Mouse (Mus musculus): Measurements from ENCODE around the gene Ntpcr. TPM values are rescaled to one million over a fixed set of nuclear protein-coding genes. Genes with fewer than 3 reads are reported as not detected.

Ntpcr gene
- polyA plus RNA-seq, 1 experiment from 2014 or later = 32.2 TPM

DNA sequence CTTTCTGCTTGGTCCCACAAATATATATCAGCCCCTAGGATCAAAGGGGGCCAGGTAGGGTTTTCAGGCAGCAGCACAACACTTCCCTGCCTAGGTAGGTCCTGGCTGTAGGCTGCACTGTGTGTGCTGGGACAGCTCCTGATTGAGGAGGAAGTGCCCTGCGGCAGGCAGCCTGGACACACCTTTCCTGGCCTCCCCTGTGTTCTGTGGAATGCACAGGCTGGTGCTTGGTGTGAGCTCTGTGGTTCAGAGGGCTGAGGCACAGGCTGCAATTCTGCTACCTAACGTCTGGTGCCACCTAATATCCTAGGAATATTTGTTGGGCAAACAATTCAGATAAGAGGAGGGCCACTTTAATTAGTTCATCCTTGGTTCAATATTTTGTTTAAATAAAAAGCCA lies 12.1 kb downstream of the Ntpcr start:
- Histone ChIP-seq H3K4me1 (replicated peaks; ENCODE audit: control insufficient read depth, insufficient read depth) (no peaks in the 10 kb centered on the region), H3K4me2 (replicated peaks; ENCODE audit: low read depth) (no peak overlapping the region), H3K27me3 (ENCODE audit: control insufficient read depth, insufficient read depth, low read length) (no peaks in the 10 kb centered on the region), H3K9ac (ENCODE audit: low read length) (no peak overlapping the region), H3K9me3 (ENCODE audit: control insufficient read depth, low read length) (no peaks in the 10 kb centered on the region), H3K4me3 (ENCODE audit: low read depth, low read length) (no peak overlapping the region), H3K36me3 (ENCODE audit: control insufficient read depth, insufficient read depth, low read length) (0 out of 2 replicates have a peak, but pooled peaks cover 3% of the 10 kb centered on the region), H3K27ac (replicated peaks) (no peak overlapping the region)
- WGBS = 30% methylated on average over 2 of the region's 2 CpGs
- TF ChIP-seq EP300 (optimal IDR thresholded peaks at IDR 0.05) (no peak), CTCF (IDR thresholded peaks at IDR 0.05; ENCODE audit: low read depth) (0 out of 2 replicates have a peak, but pooled peaks have one; percentile 3)
- peak; percentile 77 for DNase-seq (ENCODE audit: low spot score)
- peak; percentile 95 for ATAC-seq (ENCODE audit: low FRiP score, low TSS enrichment)

- Histone ChIP-seq H3K4me3 (ENCODE audit: low read depth, low read length) (no peak overlapping the region), H3K27me3 (ENCODE audit: control insufficient read depth, insufficient read depth, low read length) (no peaks in the 10 kb centered on the region), H3K27ac (replicated peaks) (no peak overlapping the region), H3K36me3 (ENCODE audit: control insufficient read depth, insufficient read depth, low read length) (0 out of 2 replicates have a peak, but pooled peaks cover 3% of the 10 kb centered on the region), H3K4me1 (replicated peaks; ENCODE audit: control insufficient read depth, insufficient read depth) (no peaks in the 10 kb centered on the region), H3K9ac (ENCODE audit: low read length) (no peak overlapping the region), H3K4me2 (replicated peaks; ENCODE audit: low read depth) (no peak overlapping the region), H3K9me3 (ENCODE audit: control insufficient read depth, low read length) (no peaks in the 10 kb centered on the region)
- DNase-seq (ENCODE audit: low spot score) (no peak), ATAC-seq (ENCODE audit: low FRiP score, low TSS enrichment) (no peak)
- 70% methylated on average over 8 of the region's 8 CpGs for WGBS
- TF ChIP-seq EP300 (optimal IDR thresholded peaks at IDR 0.05) (no peak), CTCF (IDR thresholded peaks at IDR 0.05; ENCODE audit: low read depth) (no peak)
Observed at GRCm38 (mm10) chr8:125742406-125742805, 12.6 kb downstream of the Ntpcr start.

DNA sequence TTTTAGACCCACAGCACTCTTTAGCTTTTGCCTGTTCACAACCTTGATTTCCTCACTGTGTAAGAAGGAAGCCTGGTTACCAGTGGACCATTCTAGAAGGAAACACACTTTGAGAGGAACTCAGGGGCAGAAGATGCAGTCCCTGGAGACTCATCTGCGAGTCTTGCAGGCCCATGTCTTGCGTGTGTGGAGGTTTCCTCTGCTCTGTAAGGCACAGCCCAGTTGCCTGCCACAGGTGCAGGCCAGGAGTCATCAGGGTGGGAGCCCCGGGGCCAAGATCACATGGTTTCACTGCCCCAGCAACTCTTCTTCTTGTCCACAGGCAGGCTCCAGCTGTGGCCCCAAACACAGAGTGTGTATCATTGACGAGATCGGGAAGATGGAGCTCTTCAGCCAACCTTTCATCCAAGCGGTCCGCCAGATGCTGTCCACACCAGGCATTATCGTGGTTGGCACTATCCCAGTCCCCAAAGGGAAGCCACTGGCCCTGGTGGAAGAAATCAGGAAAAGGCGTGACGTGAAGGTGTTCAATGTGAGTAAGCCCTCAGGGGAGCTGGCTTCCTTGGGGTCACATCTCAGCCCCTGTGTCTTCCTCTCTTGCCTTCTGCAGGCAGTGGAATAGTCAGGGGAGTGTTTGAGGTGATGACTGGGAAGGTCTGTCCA lies 15.3 kb downstream of the Ntpcr start:
- TF ChIP-seq CTCF (IDR thresholded peaks at IDR 0.05; ENCODE audit: low read depth) = no peak
- no peak for TF ChIP-seq EP300 (optimal IDR thresholded peaks at IDR 0.05)
- Histone ChIP-seq H3K9ac (ENCODE audit: low read length) (no peak overlapping the region), H3K27me3 (ENCODE audit: control insufficient read depth, insufficient read depth, low read length) (no peaks in the 10 kb centered on the region), H3K27ac (replicated peaks) (no peak overlapping the region), H3K4me1 (replicated peaks; ENCODE audit: control insufficient read depth, insufficient read depth) (no peaks in the 10 kb centered on the region), H3K9me3 (ENCODE audit: control insufficient read depth, low read length) (no peaks in the 10 kb centered on the region), H3K36me3 (ENCODE audit: control insufficient read depth, insufficient read depth, low read length) (peaks cover 3% of the 10 kb centered on the region; the same call in 1 of the 2 replicates), H3K4me3 (ENCODE audit: low read depth, low read length) (no peak overlapping the region), H3K4me2 (replicated peaks; ENCODE audit: low read depth) (no peak overlapping the region)
- ATAC-seq (ENCODE audit: low FRiP score, low TSS enrichment) (no peak), DNase-seq (ENCODE audit: low spot score) (no peak)
- WGBS = 88% methylated on average over 10 of the region's 10 CpGs

DNA sequence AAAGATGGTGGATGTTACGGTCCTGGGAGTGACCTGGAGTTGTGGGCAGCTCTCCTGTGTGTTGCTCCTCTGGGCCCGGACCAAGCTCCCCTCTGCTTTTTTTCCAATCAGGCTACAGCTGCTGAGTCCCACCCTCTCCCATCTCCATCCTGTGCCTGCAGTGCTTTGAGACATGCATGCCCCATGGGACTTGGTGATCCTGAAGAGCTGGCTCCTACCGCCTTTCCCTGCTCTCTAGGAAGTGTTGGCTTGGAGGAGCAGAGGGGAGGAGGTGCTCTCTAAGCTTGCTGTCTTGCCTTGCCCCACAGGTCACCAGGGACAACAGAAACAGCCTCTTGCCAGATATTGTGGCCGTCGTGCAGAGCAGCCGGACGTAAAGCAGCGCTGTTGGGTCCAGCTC lies 17.6 kb downstream of the Ntpcr start:
- WGBS = 70% methylated on average over 8 of the region's 8 CpGs
- Histone ChIP-seq H3K27ac (replicated peaks) (no peak overlapping the region), H3K9ac (ENCODE audit: low read length) (no peak overlapping the region), H3K4me2 (replicated peaks; ENCODE audit: low read depth) (no peak overlapping the region), H3K4me1 (replicated peaks; ENCODE audit: control insufficient read depth, insufficient read depth) (no peaks in the 10 kb centered on the region), H3K4me3 (ENCODE audit: low read depth, low read length) (no peak overlapping the region), H3K9me3 (ENCODE audit: control insufficient read depth, low read length) (no peaks in the 10 kb centered on the region), H3K36me3 (ENCODE audit: control insufficient read depth, insufficient read depth, low read length) (peaks cover 3% of the 10 kb centered on the region; the same call in 1 of the 2 replicates), H3K27me3 (ENCODE audit: control insufficient read depth, insufficient read depth, low read length) (no peaks in the 10 kb centered on the region)
- ATAC-seq (ENCODE audit: low FRiP score, low TSS enrichment) = no peak
- no peak for TF ChIP-seq EP300 (optimal IDR thresholded peaks at IDR 0.05)
- TF ChIP-seq CTCF (IDR thresholded peaks at IDR 0.05; ENCODE audit: low read depth) = no peak
- no peak for DNase-seq (ENCODE audit: low spot score)

GRCm38 (mm10) chr8:125750846-125751245 lies 21.1 kb downstream of the Ntpcr start:
- Histone ChIP-seq H3K4me3 (ENCODE audit: low read depth, low read length) (no peak overlapping the region), H3K9me3 (ENCODE audit: control insufficient read depth, low read length) (no peaks in the 10 kb centered on the region), H3K4me1 (replicated peaks; ENCODE audit: control insufficient read depth, insufficient read depth) (no peaks in the 10 kb centered on the region), H3K9ac (ENCODE audit: low read length) (no peak overlapping the region), H3K4me2 (replicated peaks; ENCODE audit: low read depth) (no peak overlapping the region), H3K36me3 (ENCODE audit: control insufficient read depth, insufficient read depth, low read length) (peaks cover 1% of the 10 kb centered on the region; the same call in 1 of the 2 replicates), H3K27ac (replicated peaks) (no peak overlapping the region), H3K27me3 (ENCODE audit: control insufficient read depth, insufficient read depth, low read length) (no peaks in the 10 kb centered on the region)
- ATAC-seq (ENCODE audit: low FRiP score, low TSS enrichment) (no peak), DNase-seq (ENCODE audit: low spot score) (no peak)
- WGBS = 52% methylated on average over 8 of the region's 8 CpGs
- TF ChIP-seq EP300 (optimal IDR thresholded peaks at IDR 0.05) (no peak), CTCF (IDR thresholded peaks at IDR 0.05; ENCODE audit: low read depth) (no peak)

DNA sequence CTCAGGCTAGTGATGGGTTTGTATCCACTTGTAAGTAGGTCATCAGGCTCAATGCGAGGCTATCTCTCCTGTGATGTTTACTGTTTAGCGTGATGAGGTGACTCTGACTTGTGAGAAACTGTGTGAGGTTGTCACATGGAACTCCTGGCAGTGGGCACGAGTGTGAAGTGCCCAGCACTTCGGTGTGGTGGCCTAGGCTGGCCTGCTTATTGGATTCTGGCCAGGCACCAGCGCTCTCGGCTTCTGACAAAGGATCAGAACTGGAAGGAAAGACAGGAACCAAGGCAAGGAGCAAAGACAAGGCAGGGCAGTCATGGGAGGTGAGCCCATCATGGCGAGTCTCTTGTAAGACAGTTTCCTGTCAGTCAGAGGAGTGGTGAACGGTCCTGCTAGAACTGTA lies 26.1 kb downstream of the Ntpcr start:
- ATAC-seq (ENCODE audit: low FRiP score, low TSS enrichment) (0 out of 2 replicates have a peak, but pooled peaks have one; percentile 25), DNase-seq (ENCODE audit: low spot score) (no peak)
- 72% methylated on average over 8 of the region's 8 CpGs for WGBS
- Histone ChIP-seq H3K4me2 (replicated peaks; ENCODE audit: low read depth) (no peak overlapping the region), H3K9ac (ENCODE audit: low read length) (no peak overlapping the region), H3K9me3 (ENCODE audit: control insufficient read depth, low read length) (no peaks in the 10 kb centered on the region), H3K4me1 (replicated peaks; ENCODE audit: control insufficient read depth, insufficient read depth) (no peaks in the 10 kb centered on the region), H3K27ac (replicated peaks) (no peak overlapping the region), H3K4me3 (ENCODE audit: low read depth, low read length) (no peak overlapping the region), H3K27me3 (ENCODE audit: control insufficient read depth, insufficient read depth, low read length) (no peaks in the 10 kb centered on the region), H3K36me3 (ENCODE audit: control insufficient read depth, insufficient read depth, low read length) (no peaks in the 10 kb centered on the region)
- TF ChIP-seq EP300 (optimal IDR thresholded peaks at IDR 0.05) = no peak
- no peak for TF ChIP-seq CTCF (IDR thresholded peaks at IDR 0.05; ENCODE audit: low read depth)
